Mouse (Mus musculus) bone marrow macrophage, adult 2 months (primary cell): Measurements from ENCODE around the gene Akap1.
"Not testable (repeated sequence)": the region's sequence is repeated elsewhere in the genome, so short reads cannot be mapped to it uniquely, and the experiment has no call there.

Experiments
- CTCF ChIP-seq: IDR thresholded peaks from 2 replicates; pipeline ENCODE4 v1.5.1; 2012; ENCODE audit warnings: low read depth, mild to moderate bottlenecking, low read length, moderate library complexity
- POLR2A ChIP-seq: IDR thresholded peaks from 2 replicates; pipeline ENCODE4 v1.6.1; 2012; ENCODE audit warnings: mild to moderate bottlenecking, low read depth, low read length, borderline replicate concordance

- TF ChIP-seq CTCF, POLR2A: not testable (repeated sequence)
Measured at GRCm38 (mm10) chr11:88891446-88891845, 27.1 kb upstream of the Akap1 start.
